Mouse (Mus musculus) limb, embryonic 12.5 days (tissue): Measurements from ENCODE around the gene Nudt2. TPM values are rescaled to one million over a fixed set of nuclear protein-coding genes. Genes with fewer than 3 reads are reported as not detected.
A peak's percentile ranks its signal among the peaks of the same experiment; 100 is the strongest.
"Not testable (repeated sequence)": the region's sequence is repeated elsewhere in the genome, so short reads cannot be mapped to it uniquely, and the experiment has no call there.

Source experiments
- ATAC-seq: fragments of 200-750 bp; cut with Nextera tagmentation; 2 replicates; pipeline ENCODE4 v1.8.0; 2017; ENCODE audit warnings: low read depth, moderate TSS enrichment; ENCODE audit not compliant: insufficient number of reproducible peaks, insufficient read depth, low FRiP score, low TSS enrichment
- H3K27ac ChIP-seq: fragments of 300-500 bp; sonication (generic); 2 replicates; pipeline ENCODE4 v1.5.1; 2016; ENCODE audit warnings: mild to moderate bottlenecking, moderate library complexity
- H3K27me3 ChIP-seq: fragments of 300-500 bp; sonication (generic); 2 replicates; pipeline ENCODE4 v1.6.1; 2016; ENCODE audit warnings: mild to moderate bottlenecking, moderate library complexity
- H3K36me3 ChIP-seq: fragments of 300-500 bp; sonication (generic); 2 replicates; pipeline ENCODE4 v1.6.1; 2016; ENCODE audit warnings: mild to moderate bottlenecking, moderate library complexity
- H3K4me1 ChIP-seq: fragments of 300-500 bp; sonication (generic); replicated peaks from 2 replicates; pipeline ENCODE4 v1.6.1; 2016
- H3K4me2 ChIP-seq: fragments of 300-500 bp; sonication (generic); 2 replicates; pipeline ENCODE4 v1.6.1; 2016; ENCODE audit warnings: mild to moderate bottlenecking, moderate library complexity
- H3K4me3 ChIP-seq: fragments of 300-500 bp; sonication (generic); replicated peaks from 2 replicates; pipeline ENCODE4 v1.5.1; 2016; ENCODE audit warnings: mild to moderate bottlenecking
- H3K9ac ChIP-seq: fragments of 300-500 bp; sonication (generic); replicated peaks from 2 replicates; pipeline ENCODE4 v1.6.1; 2016; ENCODE audit warnings: mild to moderate bottlenecking, moderate library complexity
- H3K9me3 ChIP-seq: fragments of 300-500 bp; sonication (generic); 2 replicates; pipeline ENCODE4 v1.6.1; 2016; ENCODE audit warnings: mild to moderate bottlenecking, moderate library complexity
- WGBS: fragments of 180-500 bp; shearing (Covaris S2); methylation state at CpG from one replicate; pipeline ENCODE4 v1.1.7; 2016; 5-methylcytosine and 5-hydroxymethylcytosine counted together
- polyA plus RNA-seq: library from polyadenylated mRNA; unstranded; fragments of >200 nt; fragmentation: Nextera tagmentation; extraction: Ambion mirVana; gene quantifications from 2 replicates; pipeline ENCODE4 v1.2.1, GENCODE M21; 2016

The Nudt2 gene
- polyA plus RNA-seq = 49.9 and 50.1 TPM in 2 replicates

DNA sequence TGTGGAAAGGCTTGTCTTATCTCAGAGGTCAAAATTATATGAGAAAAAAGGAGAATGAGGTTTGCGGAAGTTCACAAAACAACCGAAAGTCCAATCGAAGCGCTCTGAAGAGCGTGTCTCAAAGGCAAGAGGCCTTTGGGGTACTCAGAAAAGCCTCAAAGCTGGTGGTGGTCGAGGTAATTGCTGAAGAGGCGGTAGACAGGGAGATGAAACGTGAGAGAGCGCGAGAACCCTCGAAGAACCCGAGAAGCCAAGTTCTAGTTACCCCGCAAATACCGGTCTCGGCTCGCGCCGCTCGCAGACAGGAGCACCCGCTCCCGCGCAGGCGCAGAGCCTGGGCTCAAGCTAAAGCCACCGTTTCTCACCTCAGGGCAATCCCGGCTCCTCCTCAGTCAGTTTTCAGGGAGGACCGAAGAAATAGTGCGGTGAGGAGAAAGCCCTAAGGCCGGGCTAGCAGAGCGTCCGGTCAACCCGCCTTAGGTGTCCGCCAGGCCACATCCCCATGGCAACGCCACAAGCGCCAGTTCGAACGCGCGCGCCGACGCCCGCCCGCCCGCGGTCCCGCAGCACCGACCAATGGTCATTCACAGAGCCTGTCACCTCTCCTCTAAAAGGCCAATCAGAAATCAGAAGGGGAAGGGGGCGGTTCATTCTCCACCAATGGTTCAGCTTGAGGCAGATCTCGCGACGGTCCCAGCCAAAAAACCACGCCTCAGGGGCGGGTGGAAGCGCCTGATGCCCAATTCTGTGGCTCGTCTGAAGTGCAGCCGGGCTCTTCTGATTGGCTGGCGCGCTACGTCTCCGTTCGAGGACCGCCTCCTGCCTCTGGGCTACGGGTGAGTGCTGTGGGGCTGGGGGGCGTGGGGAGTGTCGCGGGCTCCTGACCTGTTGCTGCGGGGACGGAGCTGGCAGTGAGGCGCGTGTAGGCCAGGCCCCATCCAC is at the start of gene Nudt2, which contains the start of gene Kif24:
Nudt2 (plus strand) TSS at position 807 of the 942 bp plus-strand sequence.
Kif24 (minus strand) TSS at position 543 of the 942 bp plus-strand sequence.
- H3K27ac ChIP-seq = peak within 1 kb of the TSS; percentile 30
- H3K9ac ChIP-seq = peak within 1 kb of the TSS; percentile 69
- peaks cover 15% of the 10 kb centered on the region for H3K4me1 ChIP-seq
- no peaks in the 10 kb centered on the region for H3K27me3 ChIP-seq
- peak; percentile 99 for ATAC-seq
- peak within 1 kb of the TSS; percentile 63 for H3K4me2 ChIP-seq
- H3K4me3 ChIP-seq = peak within 1 kb of the TSS; percentile 64
- WGBS = under 1% methylated on average over 70 of the region's 70 CpGs
- H3K9me3 ChIP-seq = no peaks in the 10 kb centered on the region
- H3K36me3 ChIP-seq = no peaks in the 10 kb centered on the region

DNA sequence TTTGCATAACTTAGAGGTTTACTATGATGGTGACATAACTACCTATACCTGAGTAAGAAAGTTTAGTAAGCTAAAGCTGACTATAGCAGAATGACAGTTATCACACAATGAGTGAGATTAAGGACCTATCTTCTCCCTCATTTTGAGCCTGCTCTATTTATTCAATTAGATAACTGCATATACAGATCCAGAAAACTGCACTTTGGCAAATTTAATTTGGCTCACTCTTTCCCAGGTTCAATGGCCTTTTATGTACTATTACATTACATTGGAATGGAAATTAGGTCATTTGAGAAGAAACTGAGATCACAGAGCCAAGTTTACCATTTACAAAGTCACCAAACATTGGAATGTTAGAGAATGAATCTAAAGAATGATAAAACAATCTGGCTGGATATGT is 48.0 kb upstream of the Nudt2 start:
- ATAC-seq = no peak
- no peak overlapping the region for H3K27ac ChIP-seq
- no peak overlapping the region for H3K9ac ChIP-seq
- no peak overlapping the region for H3K4me3 ChIP-seq
- H3K36me3 ChIP-seq = 0 out of 2 replicates have a peak, but pooled peaks cover 3% of the 10 kb centered on the region
- no peak overlapping the region for H3K4me2 ChIP-seq
- H3K27me3 ChIP-seq = no peaks in the 10 kb centered on the region
- no peaks in the 10 kb centered on the region for H3K4me1 ChIP-seq
- H3K9me3 ChIP-seq = no peaks in the 10 kb centered on the region

DNA sequence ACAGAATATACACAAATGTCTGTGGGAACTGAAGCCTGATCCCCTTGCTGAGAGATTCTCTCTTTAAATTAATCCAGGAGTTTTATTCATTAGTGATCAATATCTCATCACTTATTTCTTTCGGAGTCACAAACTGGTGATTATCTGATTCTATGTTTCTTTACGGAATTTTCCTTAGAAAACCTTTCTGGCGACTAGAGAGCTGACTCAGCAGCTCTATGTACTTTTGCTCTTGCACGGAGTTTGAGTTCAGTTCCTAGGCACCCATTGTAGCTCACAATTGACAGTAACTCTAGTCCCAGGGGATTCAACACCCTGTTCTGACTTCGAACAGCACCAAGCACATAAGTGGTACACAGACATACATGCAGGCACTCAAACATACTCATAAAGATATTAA is 26.0 kb upstream of the Nudt2 start:
- H3K27me3 ChIP-seq = no peaks in the 10 kb centered on the region
- no peak overlapping the region for H3K27ac ChIP-seq
- 87% methylated on average over 5 of the region's 5 CpGs for WGBS
- H3K9ac ChIP-seq = no peak overlapping the region
- H3K36me3 ChIP-seq = peaks cover 6% of the 10 kb centered on the region; the same call in 1 of the 2 replicates
- H3K9me3 ChIP-seq = no peaks in the 10 kb centered on the region
- ATAC-seq = no peak
- no peak overlapping the region for H3K4me2 ChIP-seq
- H3K4me1 ChIP-seq = no peaks in the 10 kb centered on the region
- no peak overlapping the region for H3K4me3 ChIP-seq

DNA sequence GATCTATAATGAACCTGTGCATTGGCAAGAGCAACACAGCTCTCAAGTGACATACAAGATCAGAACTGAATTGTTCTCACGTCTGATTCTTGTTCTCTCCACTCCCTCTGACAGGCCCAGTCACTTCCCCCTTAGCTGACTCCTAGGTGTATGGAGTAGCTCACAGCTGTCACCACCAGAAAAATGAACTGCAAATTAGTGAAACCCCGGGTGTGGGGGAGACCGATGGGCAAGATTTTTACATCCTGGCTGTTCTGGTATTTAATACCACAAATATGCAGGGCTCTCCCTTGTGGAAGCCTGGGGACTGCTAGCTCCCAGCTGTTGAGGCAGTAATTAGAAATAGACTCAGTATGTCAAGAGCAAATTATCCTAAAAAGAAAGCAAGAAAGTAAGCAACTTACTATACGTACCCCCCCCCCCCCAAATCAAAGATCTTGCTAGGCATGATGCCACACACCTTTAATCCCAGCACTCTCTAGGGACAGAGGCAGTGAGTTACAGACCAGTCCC is 22.1 kb upstream of the Nudt2 start:
- Histone ChIP-seq H3K4me3 (no peak overlapping the region), H3K4me1 (no peaks in the 10 kb centered on the region), H3K36me3 (peaks cover 13% of the 10 kb centered on the region), H3K27ac (no peak overlapping the region), H3K4me2 (no peak overlapping the region), H3K9me3 (no peaks in the 10 kb centered on the region), H3K27me3 (no peaks in the 10 kb centered on the region), H3K9ac (no peak overlapping the region)
- ATAC-seq = no peak
- WGBS = 59% methylated on average over 4 of the region's 4 CpGs

GRCm38 (mm10) chr4:41447595-41447994 is 17.4 kb upstream of the Nudt2 start:
- no peaks in the 10 kb centered on the region for H3K27me3 ChIP-seq
- no peak overlapping the region for H3K27ac ChIP-seq
- peaks cover 12% of the 10 kb centered on the region for H3K36me3 ChIP-seq
- no peak for ATAC-seq
- no peak overlapping the region for H3K4me2 ChIP-seq
- 93% methylated on average over 3 of the region's 3 CpGs for WGBS
- H3K4me3 ChIP-seq = no peak overlapping the region
- no peaks in the 10 kb centered on the region for H3K4me1 ChIP-seq
- H3K9ac ChIP-seq = no peak overlapping the region
- no peaks in the 10 kb centered on the region for H3K9me3 ChIP-seq

GRCm38 (mm10) chr4:41460690-41461089 is 4.3 kb upstream of the Nudt2 start:
- no peak for ATAC-seq
- Histone ChIP-seq H3K36me3 (no peaks in the 10 kb centered on the region), H3K9me3 (no peaks in the 10 kb centered on the region), H3K4me3 (no peak overlapping the region), H3K9ac (no peak overlapping the region), H3K27me3 (no peaks in the 10 kb centered on the region), H3K4me1 (peaks cover 8% of the 10 kb centered on the region), H3K27ac (no peak overlapping the region), H3K4me2 (no peak overlapping the region)
- WGBS = 89% methylated on average over 1 of the region's 1 CpGs

GRCm38 (mm10) chr4:41463051-41463738 is 1.8 kb upstream of the Nudt2 start:
- H3K9me3 ChIP-seq, H3K4me1 ChIP-seq, H3K27ac ChIP-seq, H3K27me3 ChIP-seq, H3K36me3 ChIP-seq, H3K9ac ChIP-seq, ATAC-seq: not testable (repeated sequence)
- peak overlapping the region; percentile 64; the same call in 1 of the 2 replicates for H3K4me3 ChIP-seq
- WGBS = 85% methylated on average over 3 of the region's 3 CpGs
- peak overlapping the region; percentile 63 for H3K4me2 ChIP-seq

- ATAC-seq = no peak
- Histone ChIP-seq H3K9ac (peak overlapping the region; percentile 67), H3K27ac (peak overlapping the region; percentile 20; the same call in 1 of the 2 replicates), H3K4me1 (peaks cover 21% of the 10 kb centered on the region), H3K4me2 (peak overlapping the region; percentile 58), H3K4me3 (peak overlapping the region; percentile 64), H3K27me3 (no peaks in the 10 kb centered on the region), H3K9me3 (no peaks in the 10 kb centered on the region), H3K36me3 (no peaks in the 10 kb centered on the region)
- WGBS = 3% methylated on average over 17 of the region's 17 CpGs
These were observed 325 bp downstream of the Nudt2 start for GRCm38 (mm10) chr4:41465287-41465665.

- Histone ChIP-seq H3K9me3 (no peaks in the 10 kb centered on the region), H3K4me3 (no peak overlapping the region), H3K4me1 (peaks cover 28% of the 10 kb centered on the region), H3K36me3 (no peaks in the 10 kb centered on the region), H3K27ac (peak overlapping the region; percentile 36; the same call in 1 of the 2 replicates), H3K27me3 (no peaks in the 10 kb centered on the region), H3K9ac (no peak overlapping the region), H3K4me2 (0 out of 2 replicates have a peak overlapping the region, but pooled peaks have one; percentile 10)
- WGBS = 54% methylated on average over 17 of the region's 17 CpGs
- no peak for ATAC-seq
These were observed 3.6 kb downstream of the Nudt2 start for GRCm38 (mm10) chr4:41468396-41469080.

- ATAC-seq = no peak
- peak overlapping the region; percentile 36; the same call in 1 of the 2 replicates for H3K27ac ChIP-seq
- peaks cover 23% of the 10 kb centered on the region for H3K4me1 ChIP-seq
- no peak overlapping the region for H3K4me3 ChIP-seq
- no peaks in the 10 kb centered on the region for H3K27me3 ChIP-seq
- H3K36me3 ChIP-seq = no peaks in the 10 kb centered on the region
- H3K4me2 ChIP-seq = 0 out of 2 replicates have a peak overlapping the region, but pooled peaks have one; percentile 10
- H3K9me3 ChIP-seq = no peaks in the 10 kb centered on the region
- H3K9ac ChIP-seq = no peak overlapping the region
- 23% methylated on average over 10 of the region's 10 CpGs for WGBS
These were observed 4.2 kb downstream of the Nudt2 start for GRCm38 (mm10) chr4:41469199-41469598.
